ENCODE assay signal across 22 mouse cellular contexts in the genomic region with DNA sequence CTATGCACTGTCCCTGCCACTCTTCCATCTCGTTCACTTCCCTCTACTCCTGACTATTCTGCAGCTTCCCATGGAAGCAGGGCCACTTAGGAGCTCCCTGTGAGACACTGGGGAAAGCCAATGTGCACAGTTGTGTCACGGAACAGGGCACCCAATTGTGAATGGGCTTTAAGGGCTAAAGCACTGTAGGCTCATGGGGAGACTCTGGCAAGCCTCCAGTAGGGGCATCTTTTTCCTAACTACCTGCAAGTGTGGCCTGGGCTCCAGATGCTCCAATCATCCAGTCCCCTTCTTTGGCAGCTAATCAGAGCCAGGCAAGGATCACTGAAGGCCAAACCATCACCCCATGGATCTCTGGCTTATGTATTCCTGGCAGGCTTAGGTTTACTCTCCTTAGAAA.
DNase-seq lines count a peak whose midpoint lies in the region; ATAC-seq lines count a peak whose summit lies in the region.
"Had no signal": no experiment of that assay in that cellular context is flagged by ENCODE, and none has a peak within 500 bp of the region (broad histone marks: within the 10 kb centered on the region; RNA-seq: fewer than 3 reads in every experiment).

No protein-coding gene starts in this region.

- no peak overlapping the region for H3K4me2 ChIP-seq in neural tube, embryonic 15.5 days
- H3K4me2 ChIP-seq: embryonic facial prominence, embryonic 12.5 days; forebrain, embryonic 12.5 days; heart, embryonic 12.5 days; hindbrain, embryonic 14.5 days; intestine, embryonic 15.5 days had no signal

- no peaks in the 10 kb centered on the region for H3K27me3 ChIP-seq in neural tube, embryonic 15.5 days (replicated peaks)
- H3K27me3 ChIP-seq: embryonic facial prominence, embryonic 12.5 days; forebrain, embryonic 12.5 days; heart, embryonic 12.5 days; intestine, embryonic 15.5 days had no signal

- H3K4me3 ChIP-seq in neural tube, embryonic 15.5 days (replicated peaks): no peak overlapping the region
- H3K4me3 ChIP-seq: embryonic facial prominence, embryonic 12.5 days; forebrain, embryonic 12.5 days; heart, embryonic 12.5 days; hindbrain, embryonic 10.5 days; intestine, embryonic 15.5 days had no signal

- H3K27ac ChIP-seq in neural tube, embryonic 15.5 days (replicated peaks): no peak overlapping the region
- H3K27ac ChIP-seq: embryonic facial prominence, embryonic 12.5 days; forebrain, embryonic 12.5 days; hindbrain, embryonic 10.5 days; hindbrain, embryonic 14.5 days; intestine, embryonic 15.5 days had no signal

- no peaks in the 10 kb centered on the region; the same call in 1 of the 2 replicates for H3K36me3 ChIP-seq in neural tube, embryonic 15.5 days
- H3K36me3 ChIP-seq: forebrain, embryonic 12.5 days; G1E; hindbrain, embryonic 10.5 days; intestine, embryonic 15.5 days had no signal

- ATAC-seq in cerebellum, adult (ENCODE audit: insufficient number of reproducible peaks, low FRiP score, low TSS enrichment): no peak
- no peak for ATAC-seq in neural tube, embryonic 15.5 days (ENCODE audit: low FRiP score)
- ATAC-seq: CD4-positive, CD25-positive, alpha-beta regulatory T cell, adult 4 months; forebrain, postnatal 0 days; intestine, embryonic 15.5 days had no signal

- 0 out of 2 replicates have a peak, but pooled peaks cover 5% of the 10 kb centered on the region for H3K4me1 ChIP-seq in neural tube, embryonic 15.5 days
- H3K4me1 ChIP-seq: forebrain, embryonic 12.5 days; hindbrain, embryonic 10.5 days had no signal

- no peaks in the 10 kb centered on the region for H3K9me3 ChIP-seq in neural tube, embryonic 15.5 days (replicated peaks)
- H3K9me3 ChIP-seq: embryonic facial prominence, embryonic 12.5 days; forebrain, embryonic 12.5 days; heart, embryonic 12.5 days; intestine, embryonic 15.5 days had no signal

- peak; percentile 29 for DNase-seq in cerebellum, adult 11 months
- DNase-seq in brain, adult 2 months (ENCODE audit: low read depth, low spot score): peak; percentile 31
- DNase-seq in cerebellum, adult 9-10 months: peak; percentile 51
- DNase-seq in cerebellum, postnatal 25 days: peak; percentile 40 to 42
- no peak for DNase-seq in c-Kit-positive CD71-positive TER-119-positive erythroid progenitor cells, embryonic 14.5 days (ENCODE audit: low spot score)
- DNase-seq in adrenal gland, postnatal 4 days (ENCODE audit: low spot score in 2 of 2): no peak
- DNase-seq: adrenal gland, adult 8-10 months; adrenal gland, postnatal 36 days; B cell, adult 2 months; forebrain, postnatal 0 days; gastrocnemius, postnatal 25 days; kidney, adult 18-20 months had no signal

- no peak overlapping the region for H3K9ac ChIP-seq in neural tube, embryonic 15.5 days (replicated peaks)
- H3K9ac ChIP-seq: embryonic facial prominence, embryonic 12.5 days; forebrain, embryonic 12.5 days; forebrain, postnatal 0 days; heart, embryonic 12.5 days; hindbrain, embryonic 14.5 days; intestine, embryonic 15.5 days had no signal

- WGBS in neural tube, embryonic 15.5 days: 68% methylated on average over 2 of the region's 2 CpGs

Comparison
In these comparisons a context has a peak if more than half of its experiments do, and no peak if none do; other contexts are left out.
1. DNase-seq: peak in cerebellum, adult 11 months (single experiment), brain, adult 2 months (single experiment), cerebellum, adult 9-10 months (single experiment) and cerebellum, postnatal 25 days (2 of 2); none in c-Kit-positive CD71-positive TER-119-positive erythroid progenitor cells, embryonic 14.5 days (single experiment) and adrenal gland, postnatal 4 days (0 of 2).